Mouse (Mus musculus) midbrain, postnatal 0 days (tissue): ENCODE data around the gene Kcnrg. TPM values are rescaled to one million over a fixed set of nuclear protein-coding genes. Genes with fewer than 3 reads are reported as not detected.
"Not testable (repeated sequence)": the region's sequence is repeated elsewhere in the genome, so short reads cannot be mapped to it uniquely, and the experiment has no call there.

Experiments
- ATAC-seq: fragments of 200-750 bp; cut with Nextera tagmentation; 2 replicates; pipeline ENCODE4 v1.8.0; 2017; ENCODE audit warnings: moderate number of reproducible peaks, mild to moderate bottlenecking, moderate TSS enrichment, moderate library complexity; ENCODE audit not compliant: low FRiP score
- DNase-seq: peaks from one replicate; pipeline ENCODE4 v3.0.0-alpha.2; 2015; ENCODE audit warnings: low spot score
- H3K27ac ChIP-seq: fragments of 300-500 bp; sonication (generic); 2 replicates; pipeline ENCODE4 v1.5.1; 2014; ENCODE audit warnings: low read depth, mild to moderate bottlenecking, low read length, mixed read lengths
- H3K27me3 ChIP-seq: fragments of 300-500 bp; sonication (generic); 2 replicates; pipeline ENCODE4 v1.6.1; 2014; ENCODE audit warnings: low read length, control low read depth, mixed read lengths; ENCODE audit not compliant: insufficient read depth
- H3K36me3 ChIP-seq: fragments of 300-500 bp; sonication (generic); 2 replicates; pipeline ENCODE4 v1.6.1; 2014; ENCODE audit warnings: low read length, control low read depth, mixed read lengths; ENCODE audit not compliant: insufficient read depth
- H3K4me1 ChIP-seq: fragments of 300-500 bp; sonication (generic); 2 replicates; pipeline ENCODE4 v1.6.1; 2014; ENCODE audit warnings: mild to moderate bottlenecking, control low read depth, antibody characterized with exemption, low read length, mixed read lengths; ENCODE audit not compliant: insufficient read depth
- H3K4me2 ChIP-seq: fragments of 300-500 bp; sonication (generic); 2 replicates; pipeline ENCODE4 v1.6.1; 2014; ENCODE audit warnings: low read depth, mild to moderate bottlenecking, low read length, mixed read lengths; ENCODE audit not compliant: poor library complexity, severe bottlenecking
- H3K4me3 ChIP-seq: fragments of 300-500 bp; sonication (generic); 2 replicates; pipeline ENCODE4 v1.5.1; 2014; ENCODE audit warnings: low read depth, mild to moderate bottlenecking, low read length, moderate library complexity
- H3K9ac ChIP-seq: fragments of 300-500 bp; sonication (generic); replicated peaks from 2 replicates; pipeline ENCODE4 v1.6.1; 2014; ENCODE audit warnings: mild to moderate bottlenecking, low read length, moderate library complexity, mixed read lengths; ENCODE audit not compliant: poor library complexity, severe bottlenecking
- H3K9me3 ChIP-seq: fragments of 300-500 bp; sonication (generic); 2 replicates; pipeline ENCODE4 v1.6.1; 2016; ENCODE audit warnings: low read length, control low read depth
- CTCF ChIP-seq: IDR thresholded peaks from 2 replicates; pipeline ENCODE4 v1.5.1; 2016; ENCODE audit warnings: antibody characterized with exemption, mild to moderate bottlenecking
- WGBS: fragments of 180-500 bp; shearing (Covaris S2); extraction: QIAGEN DNeasy Blood & Tissue Kit; methylation state at CpG from one replicate; pipeline ENCODE4 v1.1.7; 2014; 5-methylcytosine and 5-hydroxymethylcytosine counted together
- polyA plus RNA-seq: library from polyadenylated mRNA; unstranded; fragments of >200 nt; fragmentation: Nextera tagmentation; extraction: Ambion mirVana; gene quantifications from 2 replicates; pipeline ENCODE4 v1.2.1, GENCODE M21; 2015
- total RNA-seq: library from RNA; depleted of rRNA; stranded (reverse); fragments of >200 nt; gene quantifications from 2 replicates; pipeline ENCODE4 v1.2.3, GENCODE M21; 2014; rRNA removed

Kcnrg gene
- total RNA-seq, result 4.1 and 4.4 TPM in 2 replicates
- polyA plus RNA-seq, result 2.2 and 2.5 TPM in 2 replicates

DNA sequence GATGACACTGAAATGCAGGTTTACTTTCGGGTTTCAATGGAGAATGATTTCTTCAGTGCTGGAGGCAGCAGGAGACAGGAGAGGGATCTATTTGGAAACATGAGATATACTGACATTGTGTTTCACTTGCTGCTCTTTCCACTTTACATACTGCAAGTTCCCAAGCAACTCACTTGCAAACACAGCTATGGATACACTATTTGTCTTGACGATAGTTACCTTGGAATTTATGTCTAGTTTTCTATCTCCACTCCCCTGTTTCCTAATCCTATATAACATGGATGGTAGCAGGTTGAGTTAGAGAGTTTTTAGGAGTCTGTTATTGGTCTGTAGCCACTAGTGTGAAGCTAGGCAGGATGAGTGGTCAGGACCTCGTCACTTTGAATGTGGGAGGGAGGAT lies at the start of gene Kcnrg:
Gene Kcnrg, plus strand, starts transcription at position 301 of the 400 bp plus-strand sequence.
- H3K9ac ChIP-seq, result no peak within 1 kb of the TSS
- H3K27ac ChIP-seq, result no peak within 1 kb of the TSS
- DNase-seq, result no peak
- no peaks in the 10 kb centered on the region for H3K4me1 ChIP-seq
- ATAC-seq, result no peak
- no peaks in the 10 kb centered on the region for H3K9me3 ChIP-seq
- TF ChIP-seq CTCF, result no peak
- whole genome bisulfite sequencing, result 91% methylated on average over 3 of the region's 3 CpGs
- peaks cover 17% of the 10 kb centered on the region; the same call in 1 of the 2 replicates for H3K36me3 ChIP-seq
- no peak within 1 kb of the TSS for H3K4me3 ChIP-seq
- H3K4me2 ChIP-seq, result no peak within 1 kb of the TSS
- H3K27me3 ChIP-seq, result no peaks in the 10 kb centered on the region

DNA sequence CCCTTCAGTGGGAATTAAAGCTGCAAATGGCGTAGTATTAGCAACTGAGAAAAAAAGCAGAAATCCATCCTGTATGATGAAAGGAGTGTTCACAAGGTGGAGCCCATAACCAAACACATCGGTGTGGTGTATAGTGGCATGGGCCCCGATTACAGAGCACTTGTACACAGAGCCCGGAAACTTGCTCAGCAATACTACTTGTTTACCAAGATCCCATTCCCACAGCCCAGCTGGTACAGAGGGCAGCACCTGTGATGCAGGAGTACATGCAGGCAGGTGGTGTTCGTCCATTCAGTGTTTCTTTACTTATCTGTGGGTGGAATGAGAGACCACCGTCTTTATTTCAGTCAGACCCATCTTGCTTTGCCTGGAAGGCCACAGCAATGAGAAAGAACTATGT lies 48.4 kb upstream of the Kcnrg start:
- no peak overlapping the region for H3K27ac ChIP-seq
- 92% methylated on average over 6 of the region's 6 CpGs for WGBS

DNA sequence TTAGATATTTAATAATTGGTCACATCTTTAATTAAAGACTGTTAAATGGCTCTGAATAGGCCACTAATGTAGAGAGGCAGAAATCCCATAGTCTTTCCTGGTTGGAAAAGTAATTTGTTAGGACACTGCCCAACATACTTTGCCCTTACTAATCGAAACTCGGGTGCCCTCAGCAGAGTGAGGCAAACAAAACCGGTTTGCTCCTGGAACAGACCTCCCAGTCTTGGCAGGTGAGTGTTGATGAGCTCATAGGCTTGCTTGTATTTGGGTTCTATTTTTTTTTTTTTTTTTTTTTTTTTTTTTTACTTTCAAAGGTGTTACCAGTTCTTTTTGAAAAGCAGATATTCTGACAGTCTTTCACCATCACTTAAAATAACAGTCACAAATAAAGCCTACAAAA lies 47.4 kb upstream of the Kcnrg start:
- ATAC-seq, result no peak
- no peak overlapping the region for H3K4me3 ChIP-seq
- TF ChIP-seq CTCF, result no peak

More for the DNA sequence above, 48.4 kb upstream of the Kcnrg start:
- no peak overlapping the region for H3K4me3 ChIP-seq
- no peak for ATAC-seq
- no peak overlapping the region for H3K9ac ChIP-seq
- no peaks in the 10 kb centered on the region for H3K9me3 ChIP-seq
- H3K4me1 ChIP-seq, result no peaks in the 10 kb centered on the region
- no peak overlapping the region for H3K4me2 ChIP-seq
- no peak for DNase-seq
- no peak for TF ChIP-seq CTCF
- H3K27me3 ChIP-seq, result no peaks in the 10 kb centered on the region
- no peaks in the 10 kb centered on the region for H3K36me3 ChIP-seq

DNA sequence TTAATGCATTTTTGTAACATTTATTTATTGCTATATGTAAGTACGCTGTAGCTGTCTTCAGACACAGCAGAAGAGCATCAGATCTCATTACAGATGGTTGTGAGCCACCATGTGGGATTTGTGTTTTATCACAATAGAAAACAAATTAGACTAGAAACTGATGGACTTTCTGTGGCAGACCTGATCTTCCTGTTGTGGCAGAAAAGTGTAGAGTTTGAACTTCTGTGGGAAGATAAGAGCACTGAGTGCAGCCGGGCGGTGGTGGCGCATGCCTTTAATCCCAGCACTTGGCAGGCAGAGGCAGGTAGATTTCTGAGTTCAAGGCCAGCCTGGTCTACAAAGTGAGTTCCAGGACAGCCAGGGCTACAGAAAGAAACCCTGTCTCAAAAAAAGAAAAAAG lies 41.0 kb upstream of the Kcnrg start:
- not testable (repeated sequence) for H3K4me1 ChIP-seq, ATAC-seq, H3K9me3 ChIP-seq, H3K27ac ChIP-seq, DNase-seq, H3K4me3 ChIP-seq, H3K27me3 ChIP-seq, H3K9ac ChIP-seq, H3K36me3 ChIP-seq, H3K4me2 ChIP-seq
- 97% methylated on average over 4 of the region's 4 CpGs for WGBS

More for the DNA sequence above, 47.4 kb upstream of the Kcnrg start:
- no peak overlapping the region for H3K4me2 ChIP-seq
- 81% methylated on average over 3 of the region's 3 CpGs for WGBS
- H3K4me1 ChIP-seq, result no peaks in the 10 kb centered on the region
- no peaks in the 10 kb centered on the region for H3K9me3 ChIP-seq
- H3K27ac ChIP-seq, result no peak overlapping the region
- no peaks in the 10 kb centered on the region for H3K27me3 ChIP-seq
- DNase-seq, result no peak
- no peaks in the 10 kb centered on the region for H3K36me3 ChIP-seq
- H3K9ac ChIP-seq, result no peak overlapping the region

DNA sequence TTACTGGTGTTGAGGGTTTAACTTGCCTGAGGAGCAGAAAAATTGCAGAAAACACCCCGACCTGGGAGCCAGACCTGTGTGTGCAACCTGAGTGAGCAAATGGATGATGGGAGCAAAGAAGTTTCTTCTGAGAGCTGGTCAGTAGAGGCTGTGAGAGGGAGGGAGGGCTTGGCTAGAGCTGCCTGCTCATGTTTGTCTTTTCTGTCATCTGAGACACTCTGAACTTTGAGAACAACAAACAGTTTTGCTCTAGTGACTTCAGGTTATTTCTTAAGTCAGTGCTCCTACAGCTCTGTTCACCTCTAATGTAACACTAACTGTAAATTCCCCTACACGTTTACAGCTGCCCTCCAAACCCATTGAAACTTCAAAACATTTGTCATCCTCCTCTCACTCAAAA lies 37.9 kb upstream of the Kcnrg start:
- H3K4me2 ChIP-seq, result no peak overlapping the region
- DNase-seq (no peak), ATAC-seq (no peak)
- H3K36me3 ChIP-seq, result no peaks in the 10 kb centered on the region
- TF ChIP-seq CTCF, result no peak
- H3K9me3 ChIP-seq, result no peaks in the 10 kb centered on the region
- H3K4me3 ChIP-seq, result no peak overlapping the region
- H3K4me1 ChIP-seq, result no peaks in the 10 kb centered on the region
- no peak overlapping the region for H3K27ac ChIP-seq
- H3K9ac ChIP-seq, result no peak overlapping the region
- 77% methylated on average over 2 of the region's 2 CpGs for WGBS
- H3K27me3 ChIP-seq, result no peaks in the 10 kb centered on the region

DNA sequence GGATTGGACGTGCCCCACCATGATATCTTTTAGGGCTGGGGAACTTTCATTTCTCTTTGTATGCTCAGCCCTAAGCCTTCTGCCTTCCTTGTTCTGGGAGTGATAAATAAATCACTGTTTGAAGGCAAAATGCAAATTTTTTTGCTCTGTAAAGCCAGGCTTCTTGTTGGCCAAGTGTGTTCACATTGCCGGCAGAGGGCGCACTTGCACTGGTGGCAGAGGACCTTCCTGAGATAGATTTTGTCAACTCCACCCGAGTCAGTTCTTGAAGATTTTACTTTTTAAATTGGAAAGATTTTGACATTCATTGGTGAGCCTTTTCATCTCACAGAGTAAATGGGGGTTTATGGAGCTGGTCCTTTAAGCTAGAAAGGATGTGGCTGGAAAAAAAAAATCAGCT lies 35.9 kb upstream of the Kcnrg start:
- no peaks in the 10 kb centered on the region for H3K9me3 ChIP-seq
- H3K27ac ChIP-seq, result no peak overlapping the region
- H3K4me2 ChIP-seq, result no peak overlapping the region
- ATAC-seq (no peak), DNase-seq (peak; percentile 81)
- 12% methylated on average over 4 of the region's 4 CpGs for WGBS
- no peak overlapping the region for H3K9ac ChIP-seq
- H3K36me3 ChIP-seq, result no peaks in the 10 kb centered on the region
- TF ChIP-seq CTCF, result peak; percentile 90
- H3K4me1 ChIP-seq, result no peaks in the 10 kb centered on the region
- no peaks in the 10 kb centered on the region for H3K27me3 ChIP-seq
- no peak overlapping the region for H3K4me3 ChIP-seq
